Mouse (Mus musculus): ENCODE measurements around the gene Pet117.

DNA sequence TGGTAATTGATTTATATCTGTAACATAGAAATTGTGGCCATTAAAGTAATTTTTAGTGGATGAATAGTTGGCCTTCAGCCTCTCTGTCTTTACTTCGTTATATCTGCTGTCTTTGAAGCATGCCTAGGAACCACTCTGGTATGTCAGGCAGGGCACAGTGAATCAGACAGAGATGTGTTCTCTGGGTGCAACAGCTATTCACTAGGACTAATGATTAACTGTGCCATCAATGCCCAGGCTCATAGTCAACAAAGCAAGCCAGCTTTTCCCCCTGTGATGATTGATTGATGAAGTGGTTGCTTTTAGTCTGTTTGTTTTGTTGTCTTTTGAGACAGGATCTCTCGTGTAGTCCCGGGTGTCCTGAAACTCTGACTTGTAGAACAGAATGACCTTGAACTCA lies 19.6 kb downstream of the Pet117 start:
- no peak for TF ChIP-seq CTCF (IDR thresholded peaks at IDR 0.05; ENCODE audit: control insufficient read depth, insufficient read depth, insufficient read length)
- TF ChIP-seq MAX (IDR thresholded peaks at IDR 0.05) = no peak
- TF ChIP-seq USF1 (IDR thresholded peaks at IDR 0.05; ENCODE audit: low read depth) = no peak
- no peak for TF ChIP-seq MYOG (IDR thresholded peaks at IDR 0.05; ENCODE audit: control insufficient read depth, extremely low read depth, insufficient read length)

Data from C2C12 (cell line).